Mouse (Mus musculus) WW6 (cell line): ENCODE results near the gene Prpsap1.
A peak's percentile ranks its signal among the peaks of the same experiment; 100 is the strongest.
"Not testable (repeated sequence)": the region's sequence is repeated elsewhere in the genome, so short reads cannot be mapped to it uniquely, and the experiment has no call there.

Experiments
- DNase-seq: peaks from one replicate; pipeline ENCODE4 v3.0.0-alpha.2; 2013; ENCODE audit warnings: low read depth, low spot score

Prpsap1 gene

DNA sequence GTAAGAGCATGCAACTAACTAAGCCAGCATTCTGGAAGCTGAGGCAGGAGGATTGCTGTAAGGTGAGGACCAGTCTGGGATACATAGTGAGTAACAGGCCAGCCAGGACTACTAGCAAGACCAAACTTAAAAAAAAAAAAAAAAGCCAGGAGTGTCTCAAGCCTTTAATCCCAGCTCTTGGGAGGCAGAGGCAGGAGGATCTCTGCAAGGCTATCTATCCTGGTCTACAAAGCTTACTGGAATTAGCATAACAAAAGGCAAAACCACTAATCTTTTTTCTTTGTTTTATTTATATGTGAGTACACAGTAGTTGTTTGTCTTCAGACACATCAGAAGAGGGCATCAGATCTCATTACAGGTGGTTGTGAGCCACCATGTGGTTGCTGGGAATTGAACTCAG lies 5.8 kb downstream of the Prpsap1 start:
- no peak for DNase-seq

DNA sequence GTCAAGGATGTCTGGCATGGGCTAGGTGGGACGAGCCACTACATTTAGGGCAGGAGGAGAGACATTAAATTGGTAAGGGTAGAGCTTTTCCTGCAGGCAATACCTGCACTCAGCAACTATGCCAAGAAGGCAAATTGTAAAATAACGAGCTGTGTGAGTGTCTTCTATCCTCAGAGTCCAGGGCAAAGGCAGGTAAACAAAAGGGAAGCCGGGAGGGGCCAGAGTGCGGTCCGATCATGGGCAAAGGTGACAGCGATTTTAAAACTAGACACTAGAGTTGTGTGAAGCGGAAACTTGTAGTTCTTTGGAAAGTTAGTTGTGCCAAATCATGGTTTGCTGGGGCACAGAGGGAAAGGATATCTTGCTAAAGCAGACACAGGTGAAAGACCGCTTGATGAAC lies 9.7 kb downstream of the Prpsap1 start:
- DNase-seq = no peak

DNA sequence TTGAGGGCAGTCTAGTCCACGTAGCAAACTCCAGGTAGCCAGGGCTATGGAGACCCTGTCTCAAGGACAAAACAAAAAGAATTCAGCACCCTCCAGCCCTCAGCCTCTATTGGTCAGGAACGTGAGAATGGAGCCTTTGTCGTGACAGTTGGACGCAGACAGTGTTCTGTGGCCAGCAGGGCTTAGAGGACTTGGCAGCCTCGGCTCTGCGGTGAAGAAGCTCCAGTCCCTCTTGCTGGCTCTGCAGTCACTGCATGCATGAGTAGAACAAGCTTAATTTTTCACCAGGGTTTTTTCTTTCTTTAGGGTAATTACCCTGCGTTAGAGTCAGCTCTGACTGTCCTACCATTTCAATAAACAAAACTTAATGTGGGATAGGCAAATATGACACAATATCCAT lies 12.2 kb downstream of the Prpsap1 start:
- DNase-seq = no peak

DNA sequence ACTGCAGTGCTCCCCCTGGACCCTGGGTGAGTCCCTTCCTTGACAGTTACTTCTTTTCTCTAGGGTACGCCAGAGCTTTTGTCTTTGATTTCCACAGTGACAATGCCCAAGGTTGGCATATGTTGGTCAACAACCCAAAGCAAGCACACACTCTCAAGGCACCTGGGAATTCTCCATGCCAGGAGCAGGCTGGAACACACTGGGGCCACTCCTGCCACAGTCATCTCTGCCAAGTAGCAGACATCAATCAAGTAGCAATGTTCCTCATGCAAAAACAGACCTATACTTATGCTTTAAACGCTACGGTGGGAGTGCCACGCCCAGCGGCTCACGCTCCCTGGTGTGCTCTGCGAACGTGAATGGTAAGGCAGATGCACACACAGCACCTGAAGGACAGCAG lies 13.0 kb downstream of the Prpsap1 start:
- no peak for DNase-seq

DNA sequence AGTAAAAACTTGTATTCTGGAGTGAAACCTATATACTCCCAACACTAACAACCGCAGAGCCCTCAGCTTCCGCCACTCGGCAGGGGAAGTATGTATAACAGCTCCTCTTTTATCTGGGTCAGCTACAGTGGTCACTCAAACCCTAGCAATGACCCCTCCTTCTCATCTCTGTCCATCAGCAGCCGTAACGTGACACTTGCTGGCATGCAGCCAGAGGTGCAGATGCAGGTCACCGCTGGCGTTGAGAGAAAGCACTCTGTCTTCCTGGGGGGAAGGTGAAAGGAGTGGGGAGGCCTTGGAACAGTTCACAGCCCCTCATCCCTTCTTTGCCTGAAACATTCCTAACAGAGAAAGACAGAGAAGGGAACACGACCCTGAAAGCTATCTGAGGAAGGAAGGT lies 14.2 kb downstream of the Prpsap1 start:
- no peak for DNase-seq

DNA sequence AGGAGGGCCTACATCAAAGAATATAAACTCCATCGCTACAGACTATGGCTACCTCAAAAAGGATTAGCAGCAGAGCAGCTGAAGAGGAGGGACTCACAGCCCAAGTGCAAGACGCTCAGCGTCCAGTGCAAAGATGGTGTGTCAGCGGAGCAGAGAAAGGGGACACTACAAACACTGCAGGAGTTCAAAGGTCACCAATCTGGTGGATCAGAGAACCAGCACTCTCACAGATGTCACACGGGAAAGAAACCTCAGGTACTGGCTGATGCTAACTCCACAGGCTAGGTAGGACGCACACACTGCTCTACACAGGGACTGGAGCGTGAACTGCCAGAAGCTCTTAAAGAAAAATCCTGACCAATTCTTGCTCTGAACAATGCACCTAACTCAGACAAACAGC lies 15.0 kb downstream of the Prpsap1 start:
- no peak for DNase-seq

DNA sequence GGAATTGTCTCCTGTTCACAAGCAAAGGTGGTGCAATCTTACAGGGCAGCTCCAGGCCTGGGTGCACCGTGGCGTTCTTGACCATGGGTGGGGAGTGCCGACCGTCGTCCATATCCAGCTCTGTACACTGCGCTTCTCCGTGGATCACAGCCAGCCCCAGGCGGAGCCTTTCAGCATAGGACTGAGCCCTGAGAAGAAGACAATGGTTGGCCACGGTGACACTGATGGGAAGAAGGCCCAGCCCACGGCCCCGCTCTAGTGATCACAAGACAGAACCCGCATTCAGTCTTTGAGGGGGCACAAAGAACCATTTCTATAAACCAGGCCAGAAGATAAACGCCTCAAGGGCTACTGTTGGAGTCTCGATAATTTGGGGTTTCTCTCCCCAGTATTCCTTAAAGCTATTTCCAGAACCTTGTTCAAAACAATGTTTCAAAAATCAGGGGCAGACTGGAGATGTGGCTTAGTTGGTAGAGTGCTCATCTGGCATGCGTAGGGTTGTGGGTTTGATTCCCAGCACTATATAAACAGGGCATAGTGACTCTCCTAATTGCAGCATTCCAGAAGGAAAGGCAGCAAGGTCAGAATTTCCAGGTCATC lies 16.7 kb downstream of the Prpsap1 start:
- no peak for DNase-seq

DNA sequence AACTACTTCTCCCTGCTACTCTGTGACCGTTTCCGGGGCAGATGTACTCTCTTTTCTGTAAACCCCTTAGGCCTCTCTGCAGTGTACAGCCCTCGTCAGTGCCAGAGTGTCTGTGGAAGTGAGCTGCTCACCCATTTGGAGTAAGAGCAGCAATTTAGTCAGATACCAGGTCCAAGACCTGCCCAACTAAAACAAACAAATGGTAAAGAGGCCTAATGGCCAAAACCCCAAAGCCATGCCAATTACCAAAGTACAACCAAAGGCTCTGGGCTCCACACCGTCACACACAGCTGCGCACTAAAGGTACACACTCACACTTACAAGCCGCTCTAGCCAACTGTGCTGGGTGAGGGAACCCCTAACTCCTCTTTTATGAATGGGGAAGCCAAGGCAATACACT lies 17.3 kb downstream of the Prpsap1 start:
- DNase-seq = no peak

DNA sequence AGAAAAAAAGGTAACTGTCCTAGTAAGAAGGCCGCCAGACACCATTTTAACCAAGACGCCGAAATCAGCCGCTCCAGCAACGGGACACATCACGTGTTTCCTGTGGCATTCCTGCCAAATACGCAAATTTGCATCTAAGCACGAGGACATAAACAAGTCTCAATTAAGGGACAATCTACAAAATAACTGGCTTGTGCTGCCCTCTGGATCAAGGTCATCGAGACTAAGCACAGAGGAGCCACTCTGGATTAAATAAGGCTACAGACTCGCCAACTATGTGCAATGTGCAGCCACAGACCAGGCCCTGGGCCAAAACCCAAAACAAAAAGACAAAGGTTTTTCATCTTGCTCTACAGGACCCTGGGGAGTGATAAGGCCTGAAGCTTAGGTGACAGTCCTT lies 18.0 kb downstream of the Prpsap1 start:
- no peak for DNase-seq

DNA sequence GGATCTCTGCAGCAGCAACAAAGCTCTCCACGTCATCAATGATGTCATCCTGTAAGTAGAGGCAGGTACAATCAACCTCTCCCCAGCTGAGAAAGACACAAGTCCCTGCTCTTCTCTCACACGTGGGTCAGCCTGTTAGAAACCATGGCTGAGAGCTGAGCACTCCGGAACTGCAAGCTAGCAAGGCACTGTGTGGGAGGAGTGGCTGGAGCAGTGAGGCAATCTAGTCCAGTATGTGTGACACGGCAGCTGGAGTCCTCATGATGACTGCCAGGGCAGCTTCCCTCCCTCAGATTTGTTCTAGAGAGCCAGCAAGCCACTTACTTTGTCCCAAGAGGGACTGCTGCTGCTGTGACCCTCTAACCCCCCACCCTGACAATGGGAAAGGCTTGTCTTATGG lies 21.7 kb downstream of the Prpsap1 start:
- no peak for DNase-seq

DNA sequence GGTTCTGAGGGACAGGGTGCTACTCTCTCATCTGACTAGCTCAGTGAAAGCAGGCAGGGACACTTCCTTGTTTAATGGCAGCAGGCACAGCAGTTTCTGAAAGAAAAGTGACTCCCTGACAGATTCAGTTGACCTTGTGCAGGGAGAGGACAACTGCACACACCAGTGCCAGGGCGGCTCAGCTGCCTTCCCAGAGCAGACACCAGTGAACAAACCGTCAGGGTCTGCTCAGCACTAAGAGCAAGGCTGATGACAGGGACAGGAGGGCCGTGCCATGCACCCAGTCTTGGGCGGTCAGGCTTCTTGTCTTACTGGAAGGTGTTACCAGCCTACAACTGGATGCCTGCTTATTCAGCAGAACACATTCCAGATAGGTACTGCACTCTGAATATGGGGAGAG lies 23.1 kb downstream of the Prpsap1 start:
- DNase-seq = no peak

DNA sequence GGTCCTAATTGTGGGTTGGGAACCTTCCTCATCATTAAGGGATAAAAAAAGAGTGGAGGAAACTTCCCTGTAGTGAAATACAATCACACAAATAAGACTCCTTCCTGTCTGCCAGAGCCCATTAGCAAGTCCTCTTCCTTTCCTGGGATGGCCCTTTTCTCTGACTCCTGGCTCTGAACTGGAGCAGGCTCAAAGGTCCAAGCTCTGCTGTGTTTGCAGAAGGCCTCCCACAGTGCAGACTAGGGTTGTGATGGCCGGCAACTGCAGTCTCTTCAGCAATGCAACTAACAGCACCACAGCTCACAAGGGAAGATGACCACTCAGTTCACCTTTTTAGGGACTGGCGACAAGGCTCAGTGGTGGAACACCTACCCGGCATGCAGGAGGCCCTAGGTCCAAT lies 23.8 kb downstream of the Prpsap1 start:
- no peak for DNase-seq

DNA sequence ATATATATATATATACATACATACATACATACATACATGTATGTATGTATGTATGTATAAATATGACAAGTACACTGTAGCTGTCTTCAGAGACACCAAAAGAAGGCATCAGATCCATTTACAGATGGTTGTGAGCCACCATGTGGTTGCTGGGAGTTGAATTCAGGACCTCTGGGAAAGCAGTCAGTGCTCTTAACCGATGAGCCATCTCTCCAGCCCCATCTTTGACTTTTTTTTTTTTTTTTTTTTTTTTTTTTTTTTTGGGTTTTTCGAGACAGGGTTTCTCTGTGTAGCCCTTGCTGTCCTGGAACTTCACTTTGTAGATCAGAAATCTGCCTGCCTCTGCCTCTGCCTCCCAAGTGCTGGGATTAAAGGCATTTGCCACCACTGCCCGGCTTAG lies 25.7 kb downstream of the Prpsap1 start:
- DNase-seq = not testable (repeated sequence)

DNA sequence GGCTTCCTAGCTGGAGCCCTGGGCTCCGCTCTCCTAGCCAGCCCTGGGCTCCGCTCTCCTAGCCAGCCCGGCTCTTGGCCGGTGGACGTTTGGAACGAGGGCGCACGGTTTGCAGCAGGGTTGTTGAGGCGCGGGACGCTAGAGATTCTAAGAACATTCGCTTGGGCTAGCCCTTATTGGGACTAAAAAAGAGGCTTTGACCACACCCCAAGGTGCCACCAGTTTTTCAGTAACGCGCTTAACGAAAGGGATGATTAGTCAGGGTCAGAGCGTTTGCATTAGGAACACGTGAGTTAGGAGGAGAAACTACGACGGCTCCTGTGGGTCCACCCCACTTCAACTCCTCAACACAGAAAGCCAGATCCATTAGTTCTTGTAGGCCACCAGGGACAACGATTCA lies 27.9 kb downstream of the Prpsap1 start, which contains the start of gene Qrich2:
TSS of gene Qrich2 (minus strand) at position 101 of the 400 bp plus-strand sequence.
- DNase-seq = no peak

DNA sequence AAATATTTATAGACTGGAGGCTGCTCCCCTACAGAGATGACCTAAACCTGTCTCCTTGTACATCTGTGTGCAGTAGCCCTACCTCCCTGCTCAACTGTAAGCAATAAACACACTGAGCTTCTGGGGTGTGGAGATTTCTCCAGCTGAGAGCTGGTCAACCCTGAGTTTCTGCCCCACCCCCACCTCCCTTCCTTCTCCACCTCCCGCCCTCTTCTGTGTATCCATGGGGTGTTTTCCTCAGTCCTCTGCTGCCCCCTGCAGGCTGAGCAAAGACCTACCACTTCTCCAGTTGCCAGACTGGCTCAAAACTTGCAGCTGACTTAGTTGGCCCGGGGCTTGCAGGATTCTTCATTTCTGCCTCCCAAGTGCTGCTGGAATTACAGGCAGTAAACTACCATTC lies 30.2 kb downstream of the Prpsap1 start:
- DNase-seq = peak; percentile 88

DNA sequence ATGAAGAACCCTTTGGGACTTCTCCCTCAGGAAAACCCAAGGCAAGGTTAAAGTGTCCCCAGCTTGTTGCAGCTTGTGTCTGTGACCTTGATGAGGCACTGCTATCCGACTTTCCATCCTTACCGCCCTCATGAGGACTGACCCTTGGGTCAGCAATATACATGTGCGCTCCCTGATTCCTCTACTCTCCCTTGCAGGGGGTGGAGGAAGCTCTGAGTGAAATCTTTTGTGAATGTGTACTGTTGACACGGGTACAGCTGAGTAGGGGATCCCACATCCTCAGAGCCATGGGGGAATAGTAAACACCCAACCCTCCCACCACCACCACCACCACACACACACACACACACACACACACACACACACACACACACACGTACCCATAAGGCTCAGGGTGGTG lies 30.7 kb downstream of the Prpsap1 start:
- DNase-seq = no peak

DNA sequence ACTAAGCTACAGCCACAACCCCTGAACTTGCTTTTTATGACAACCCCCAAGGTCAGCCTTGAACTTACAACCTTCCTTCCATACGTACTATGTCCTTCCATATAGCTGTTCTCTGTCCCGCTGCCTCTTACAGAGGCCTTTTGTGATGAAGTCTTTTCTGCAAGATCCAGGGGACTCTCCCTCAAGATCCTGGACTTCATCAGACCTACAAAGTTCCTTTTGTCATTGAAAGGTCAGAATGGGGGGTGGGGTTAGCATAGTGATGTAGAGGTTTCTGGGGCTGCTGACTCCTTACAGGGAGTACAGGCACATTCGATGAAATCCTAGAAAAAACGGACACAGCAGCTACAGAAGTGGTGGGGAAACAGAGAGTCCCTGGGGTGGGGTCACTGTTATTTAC lies 34.2 kb downstream of the Prpsap1 start:
- DNase-seq = no peak

DNA sequence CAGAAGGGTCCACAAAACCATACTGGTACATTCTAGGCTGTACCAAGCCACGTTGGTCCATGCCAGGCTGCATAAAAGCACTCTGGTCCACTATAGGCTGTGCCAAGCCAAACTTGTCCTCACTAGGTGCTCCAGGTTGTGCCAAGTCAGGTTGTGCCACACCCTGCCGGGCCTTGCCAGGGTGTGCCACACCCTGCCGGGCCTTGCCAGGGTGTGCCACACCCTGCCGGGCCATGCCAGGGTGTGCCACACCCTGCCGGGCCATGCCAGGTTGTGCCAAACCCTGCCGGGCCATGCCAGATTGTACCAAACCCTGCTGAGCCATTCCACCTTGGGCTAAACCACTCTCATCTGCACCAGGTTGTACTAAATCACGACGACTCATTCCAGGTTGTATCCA lies 37.8 kb downstream of the Prpsap1 start:
- DNase-seq = no peak

DNA sequence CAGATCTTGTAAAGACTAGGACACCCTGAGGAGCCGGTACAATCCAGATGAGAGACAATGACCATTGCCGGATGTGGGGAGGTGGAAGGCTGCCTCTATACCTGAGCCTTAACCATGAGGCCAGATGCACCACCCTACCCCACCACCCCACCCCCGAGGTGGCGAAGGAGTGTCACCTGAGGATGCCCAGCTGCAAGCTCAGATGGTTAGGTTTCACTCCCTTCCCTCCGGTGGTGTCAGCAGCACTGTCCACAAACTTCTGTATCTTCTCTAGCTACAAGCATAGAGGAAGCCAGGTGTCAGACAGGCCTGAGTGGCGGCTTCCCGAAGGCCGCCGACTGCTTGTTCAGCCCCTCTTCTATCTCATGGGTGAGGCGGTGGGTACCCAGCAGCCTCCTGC lies 40.1 kb downstream of the Prpsap1 start:
- DNase-seq = no peak

DNA sequence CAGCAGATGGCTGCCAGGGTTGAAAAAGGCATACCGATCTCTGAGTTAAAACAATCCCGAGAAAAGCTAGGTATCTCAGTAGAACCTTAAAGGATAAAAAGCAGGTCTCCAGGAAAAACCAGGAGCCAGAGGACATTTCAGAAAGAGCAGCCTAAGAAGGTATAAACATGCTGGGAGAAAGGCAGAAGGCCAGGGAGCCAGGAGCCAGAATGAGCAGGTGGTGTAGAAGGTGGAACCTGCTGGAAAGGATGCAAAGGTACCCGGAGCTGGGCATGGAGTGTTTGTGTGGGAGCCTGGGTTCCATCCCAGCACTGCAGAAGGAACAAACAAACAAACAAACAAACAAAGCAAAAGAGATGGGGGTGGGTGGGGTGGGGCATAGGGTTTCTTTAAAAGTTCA lies 44.7 kb downstream of the Prpsap1 start:
- DNase-seq = no peak

DNA sequence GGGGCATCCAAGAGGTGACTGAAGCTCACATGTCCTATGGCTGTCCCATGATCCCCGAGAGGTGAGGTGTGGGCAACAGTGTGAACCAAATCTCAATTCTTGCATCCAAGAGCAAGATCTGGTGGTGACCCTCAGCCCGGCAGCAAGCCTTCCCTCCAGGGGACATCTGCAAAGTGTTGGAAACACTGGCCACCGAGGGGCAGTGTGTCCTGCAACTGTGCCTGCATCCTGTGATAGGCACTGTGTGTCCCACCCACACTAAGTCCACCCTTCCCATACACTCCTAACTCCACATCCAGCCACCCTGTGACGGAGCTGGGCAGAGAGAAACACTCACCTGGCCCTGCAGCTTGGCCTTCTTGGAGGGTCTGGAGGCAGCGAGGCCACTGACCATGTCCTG lies 46.2 kb downstream of the Prpsap1 start:
- DNase-seq = no peak

DNA sequence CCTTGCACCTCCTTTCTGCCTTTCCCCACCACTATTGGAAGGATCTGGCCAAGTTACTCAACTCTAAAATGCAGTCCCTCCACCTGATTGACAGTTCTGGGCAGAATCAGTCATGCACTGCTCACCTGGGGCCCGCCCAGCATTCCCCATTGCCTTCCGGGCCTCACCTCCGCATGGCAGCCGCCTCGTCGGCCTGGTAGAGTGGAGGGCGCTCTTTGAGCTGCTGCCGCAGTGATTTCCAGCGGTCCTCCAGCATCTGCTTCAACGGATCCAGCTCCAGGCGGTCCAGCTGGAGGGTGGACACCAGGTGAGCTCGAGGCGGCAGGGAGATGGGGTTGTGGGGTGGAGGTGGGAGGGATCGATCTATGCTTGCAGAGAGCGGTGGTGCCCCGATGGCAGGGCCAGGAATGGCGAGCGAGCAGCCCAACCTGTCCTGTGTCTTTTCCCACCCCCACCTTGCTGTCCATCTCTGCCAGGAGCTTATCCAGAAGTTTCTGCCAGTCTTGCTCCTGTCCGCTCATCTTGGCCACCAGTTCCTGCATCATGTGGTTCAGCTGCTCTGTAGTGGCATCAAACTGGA lies 47.6 kb downstream of the Prpsap1 start:
- DNase-seq = no peak

DNA sequence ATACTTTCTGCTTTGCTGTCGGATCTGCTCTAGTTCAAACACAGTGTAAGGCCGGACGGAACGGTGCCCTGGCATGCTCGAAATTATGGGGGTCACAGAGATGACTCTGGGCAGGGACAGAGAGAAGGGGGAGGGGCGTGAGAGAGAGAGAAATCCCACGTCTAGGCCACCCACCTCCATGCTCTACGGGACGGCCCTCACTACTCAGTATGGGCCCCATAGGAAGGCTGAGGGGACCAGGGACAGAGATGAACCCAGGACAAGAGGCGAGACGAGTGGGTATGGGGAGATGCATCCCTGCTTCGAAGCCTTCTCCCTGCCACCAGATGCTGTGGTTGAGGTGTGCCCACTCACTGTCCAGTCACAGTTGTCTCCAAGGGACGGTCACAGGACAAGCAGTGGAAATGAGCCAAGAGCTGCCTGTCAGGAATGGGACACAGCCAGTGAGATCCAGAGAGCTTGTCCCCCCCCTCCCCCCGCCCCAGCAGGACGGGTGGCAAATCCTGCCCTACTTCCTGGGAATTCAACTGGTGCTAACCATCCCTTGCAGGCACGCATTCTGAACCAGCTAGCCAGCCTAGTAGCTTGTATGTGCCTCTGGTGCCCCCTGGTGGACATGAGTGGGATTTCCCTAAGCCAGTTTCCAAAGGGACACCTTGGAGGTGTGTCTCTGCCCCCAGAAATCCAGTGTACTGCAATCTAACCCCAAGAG lies 48.2 kb downstream of the Prpsap1 start:
- DNase-seq = peak; percentile 88
